ENCODE assay signal across 8 mouse cellular contexts in genomic region chr9:43286870-43287269, GRCm38 (mm10). TPM values are rescaled to one million over a fixed set of nuclear protein-coding genes. Genes with fewer than 3 reads are reported as not detected.
DNase-seq lines count a peak whose midpoint lies in the region; ATAC-seq and TF ChIP-seq lines count a peak whose summit lies in the region.

No protein-coding gene starts in this region.

- peak; percentile 61 to 78 for DNase-seq in adrenal gland, postnatal 36 days
- DNase-seq in heart, postnatal 4 days, result peak; percentile 85
- DNase-seq in layer of hippocampus, adult 9-11 months, result peak; percentile 26
- DNase-seq in lung, postnatal 25 days (ENCODE audit: low spot score), result peak; percentile 33
- DNase-seq in right cerebral cortex, postnatal 14 days, result peak; percentile 71

- H3K4me3 ChIP-seq in E14TG2a.4 (replicated peaks; ENCODE audit: low read length), result peak overlapping the region; percentile 24; the same call in 1 of the 2 replicates
- H3K4me3 ChIP-seq in embryonic fibroblast, embryonic 13.5 days (ENCODE audit: insufficient read depth, low read length), result no peak overlapping the region

- peak; percentile 89 for TF ChIP-seq CTCF in E14TG2a.4 (conservative IDR thresholded peaks at IDR 0.05; ENCODE audit: low read length)
- TF ChIP-seq CTCF in embryonic fibroblast, embryonic 13.5 days (IDR thresholded peaks at IDR 0.05; ENCODE audit: borderline replicate concordance, insufficient read depth, low read length), result peak; percentile 87

- H3K27me3 ChIP-seq in E14TG2a.4 (ENCODE audit: insufficient read depth, low read length), result peaks cover 54% of the 10 kb centered on the region

- H3K4me1 ChIP-seq in E14TG2a.4 (replicated peaks; ENCODE audit: low read depth, low read length), result peaks cover 10% of the 10 kb centered on the region
- no peaks in the 10 kb centered on the region for H3K4me1 ChIP-seq in embryonic fibroblast, embryonic 13.5 days (ENCODE audit: control insufficient read depth, insufficient read depth, low read length)

- no peak for TF ChIP-seq POLR2A in embryonic fibroblast, embryonic 13.5 days (IDR thresholded peaks at IDR 0.05; ENCODE audit: low read depth, low read length)

- ATAC-seq in inflammation-experienced regulatory T-cells, adult 6 months, result no peak

- H3K36me3 ChIP-seq in E14TG2a.4 (ENCODE audit: insufficient read depth, low read length), result no peaks in the 10 kb centered on the region

- no peak overlapping the region for H3K27ac ChIP-seq in embryonic fibroblast, embryonic 13.5 days (ENCODE audit: insufficient read depth, low read length)

- H3K9me3 ChIP-seq in E14TG2a.4 (ENCODE audit: low read length), result 0 out of 2 replicates have a peak, but pooled peaks cover 5% of the 10 kb centered on the region

RNA-seq across cellular contexts. Expression of gene Trim29, which starts 23.8 kb away (rescaled TPM):
- total RNA-seq in adrenal gland, postnatal 36 days (2021), result under 1 TPM; 0.10 to 0.30 TPM
- not detected in 2 replicates for polyA plus RNA-seq in embryonic fibroblast, embryonic 13.5 days (2011; ENCODE audit: insufficient read length, low read depth, missing spikeins)
- total RNA-seq in heart, postnatal 4 days (2021), result under 1 TPM in 1 of 2 experiments, not detected in 1; 0.19 TPM
- polyA plus RNA-seq in inflammation-experienced regulatory T-cells, adult 6 months (2017; shearing (Covaris generic)), result not detected

RNA-seq across cellular contexts. Expression of gene Oaf, which starts 47.2 kb away (rescaled TPM):
- total RNA-seq in adrenal gland, postnatal 36 days (2021), result 10 to 100 TPM; 12.8 to 34.7 TPM
- polyA plus RNA-seq in embryonic fibroblast, embryonic 13.5 days (2011; ENCODE audit: insufficient read length, low read depth, missing spikeins), result 147 and 210 TPM in 2 replicates
- 10 to 100 TPM; 22.1 to 27.7 TPM for total RNA-seq in heart, postnatal 4 days (2021)
- polyA plus RNA-seq in inflammation-experienced regulatory T-cells, adult 6 months (2017; shearing (Covaris generic)), result 1 to 10 TPM in 1 of 3 experiments, under 1 TPM in 1, not detected in 1; 0.28 to 1.3 TPM

Comparison
In these comparisons a context has a peak if more than half of its experiments do, and no peak if none do; other contexts are left out.
1. DNase-seq: peak in every context shown above with its lines; median percentile 85 in heart, postnatal 4 days; 71 in right cerebral cortex, postnatal 14 days; 70 in adrenal gland, postnatal 36 days; 33 in lung, postnatal 25 days; 26 in layer of hippocampus, adult 9-11 months.